Mouse (Mus musculus): ENCODE results near the gene Tmod2.

- TF ChIP-seq PAX5 (IDR thresholded peaks at IDR 0.05; ENCODE audit: low read length) (no peak), CTCF (conservative IDR thresholded peaks at IDR 0.05 in 1 of 2, IDR thresholded peaks at IDR 0.05 in 1 of 2; ENCODE audit: low read depth in 2 of 2, low read length in 2 of 2) (no peak)
Measured at GRCm38 (mm10) chr9:75560353-75560752, 50.8 kb downstream of the Tmod2 start.
